Mouse (Mus musculus) heart, postnatal 10 days (tissue): Measurements from ENCODE around the gene Mical2. TPM values are rescaled to one million over a fixed set of nuclear protein-coding genes. Genes with fewer than 3 reads are reported as not detected.
A peak's percentile ranks its signal among the peaks of the same experiment; 100 is the strongest.

Source experiments
- DNase-seq, 2 experiments: peaks; one replicate each; pipeline ENCODE4 v3.0.0; 2021
- intact Hi-C: fragments of 180-260 bp; cut with DNase I; formaldehyde crosslinking; loops from one replicate; pipeline ENCODE4 v1.15.1; 2025
- total RNA-seq, 2 experiments: library from RNA; stranded (reverse); gene quantifications; 2 replicates each; pipeline ENCODE4 v1.2.3; 2021

Mical2 gene
- total RNA-seq, 2 experiments from 2014 or later = 177 to 185 TPM

- intact Hi-C loops = no loop called here
- peak; percentile 48 for DNase-seq
Measured at GRCm38 (mm10) chr7:112304382-112304781, 78.7 kb downstream of the Mical2 start.

GRCm38 (mm10) chr7:112309289-112310016, 83.8 kb downstream of the Mical2 start:
- no peak for DNase-seq
- intact Hi-C loops = no loop called here

- intact Hi-C loops = no loop called here
- no peak for DNase-seq
Measured at GRCm38 (mm10) chr7:112310017-112310360, 84.3 kb downstream of the Mical2 start.

- DNase-seq = no peak
- intact Hi-C loops = no loop called here
Measured at GRCm38 (mm10) chr7:112313211-112313610, 87.6 kb downstream of the Mical2 start.

GRCm38 (mm10) chr7:112313670-112314069, 88.0 kb downstream of the Mical2 start:
- DNase-seq = no peak

GRCm38 (mm10) chr7:112316239-112316638, 90.6 kb downstream of the Mical2 start:
- peak; percentile 85 to 88 for DNase-seq
- intact Hi-C loops = no loop called here

More at GRCm38 (mm10) chr7:112313670-112314069, 88.0 kb downstream of the Mical2 start:
- intact Hi-C loops = no loop called here

GRCm38 (mm10) chr7:112317491-112317890, 91.8 kb downstream of the Mical2 start:
- intact Hi-C loops = no loop called here

GRCm38 (mm10) chr7:112318306-112318705, 92.7 kb downstream of the Mical2 start:
- intact Hi-C loops = no loop called here
- DNase-seq = no peak

More at GRCm38 (mm10) chr7:112317491-112317890, 91.8 kb downstream of the Mical2 start:
- peak; percentile 59 to 73 for DNase-seq

- intact Hi-C loops = no loop called here
- peak; percentile 58 to 59 for DNase-seq
Measured at GRCm38 (mm10) chr7:112319419-112319818, 93.8 kb downstream of the Mical2 start.

- DNase-seq = no peak
- intact Hi-C loops = no loop called here
Measured at GRCm38 (mm10) chr7:112320052-112320730, 94.5 kb downstream of the Mical2 start.

GRCm38 (mm10) chr7:112321798-112322794, 96.4 kb downstream of the Mical2 start:
- no peak for DNase-seq
- intact Hi-C loops = no loop called here

GRCm38 (mm10) chr7:112324577-112324976, 98.9 kb downstream of the Mical2 start:
- no peak for DNase-seq
- intact Hi-C loops = no loop called here

- intact Hi-C loops = loop anchor here (5.0 kb wide), 1 partner anchor 100 kb away; the partner anchor contains the start of gene Mical2
- no peak for DNase-seq
Measured at GRCm38 (mm10) chr7:112326852-112327251, 101.2 kb downstream of the Mical2 start.

- intact Hi-C loops = loop anchor here (1.0 to 5.0 kb wide), 3 partner anchors 102 to 146 kb away; partner anchors contain the start of gene Mical2
- DNase-seq = peak; percentile 73 to 80
Measured at GRCm38 (mm10) chr7:112328969-112329368, 103.3 kb downstream of the Mical2 start.

- intact Hi-C loops = loop anchor here (1.0 to 5.0 kb wide), 3 partner anchors 102 to 147 kb away; partner anchors contain the start of gene Mical2
Measured at GRCm38 (mm10) chr7:112329496-112329895, 103.8 kb downstream of the Mical2 start.

GRCm38 (mm10) chr7:112330935-112331334, 105.3 kb downstream of the Mical2 start:
- intact Hi-C loops = no loop called here
- DNase-seq = no peak

More at GRCm38 (mm10) chr7:112329496-112329895, 103.8 kb downstream of the Mical2 start:
- DNase-seq = no peak

- intact Hi-C loops = no loop called here
- DNase-seq = no peak
Measured at GRCm38 (mm10) chr7:112331804-112332203, 106.1 kb downstream of the Mical2 start.

- intact Hi-C loops = no loop called here
- no peak for DNase-seq
Measured at GRCm38 (mm10) chr7:112332426-112332825, 106.8 kb downstream of the Mical2 start.

GRCm38 (mm10) chr7:112333404-112333803, 107.7 kb downstream of the Mical2 start:
- no peak for DNase-seq
- intact Hi-C loops = no loop called here

GRCm38 (mm10) chr7:112336213-112336631, 110.6 kb downstream of the Mical2 start:
- peak; percentile 71 to 74 for DNase-seq
- intact Hi-C loops = no loop called here
